Mouse (Mus musculus) neural tube, embryonic 14.5 days (tissue): ENCODE data around the gene Ptgs2. TPM values are rescaled to one million over a fixed set of nuclear protein-coding genes. Genes with fewer than 3 reads are reported as not detected.
A peak's percentile ranks its signal among the peaks of the same experiment; 100 is the strongest.

Source experiments
- ATAC-seq: fragments of 200-750 bp; cut with Nextera tagmentation; 2 replicates; pipeline ENCODE4 v1.8.0; 2017; ENCODE audit warnings: low read depth, mild to moderate bottlenecking, moderate TSS enrichment, moderate library complexity
- H3K27ac ChIP-seq: fragments of 300-500 bp; sonication (generic); 2 replicates; pipeline ENCODE4 v1.5.1; 2014; ENCODE audit warnings: low read depth, mild to moderate bottlenecking, control low read depth, low read length, moderate library complexity, mixed read lengths
- H3K27me3 ChIP-seq: fragments of 300-500 bp; sonication (generic); 2 replicates; pipeline ENCODE4 v1.6.1; 2014; ENCODE audit warnings: low read length; ENCODE audit not compliant: control insufficient read depth, insufficient read depth
- H3K36me3 ChIP-seq: fragments of 300-500 bp; sonication (generic); 2 replicates; pipeline ENCODE4 v1.6.1; 2014; ENCODE audit warnings: low read length, mixed read lengths; ENCODE audit not compliant: control insufficient read depth, insufficient read depth
- H3K4me1 ChIP-seq: fragments of 300-500 bp; sonication (generic); 2 replicates; pipeline ENCODE4 v1.6.1; 2014; ENCODE audit warnings: low read length; ENCODE audit not compliant: control insufficient read depth, insufficient read depth
- H3K4me2 ChIP-seq: fragments of 300-500 bp; sonication (generic); 2 replicates; pipeline ENCODE4 v1.6.1; 2014; ENCODE audit warnings: mild to moderate bottlenecking, low read depth, low read length, control low read depth
- H3K4me3 ChIP-seq: fragments of 300-500 bp; sonication (generic); 2 replicates; pipeline ENCODE4 v1.5.1; 2014; ENCODE audit warnings: low read depth, low read length, control low read depth, mixed read lengths
- H3K9ac ChIP-seq: fragments of 300-500 bp; sonication (generic); replicated peaks from 2 replicates; pipeline ENCODE4 v1.6.1; 2014; ENCODE audit warnings: low read depth, mild to moderate bottlenecking, control low read depth, low read length, mixed read lengths
- H3K9me3 ChIP-seq: fragments of 300-500 bp; sonication (generic); 2 replicates; pipeline ENCODE4 v1.6.1; 2016; ENCODE audit warnings: low read length; ENCODE audit not compliant: control insufficient read depth
- WGBS: fragments of 180-500 bp; shearing (Covaris S2); extraction: QIAGEN DNeasy Blood & Tissue Kit; methylation state at CpG from one replicate; pipeline ENCODE4 v1.1.7; 2014; 5-methylcytosine and 5-hydroxymethylcytosine counted together
- polyA plus RNA-seq: library from polyadenylated mRNA; unstranded; fragments of >200 nt; fragmentation: Nextera tagmentation; extraction: Ambion mirVana; gene quantifications from 2 replicates; pipeline ENCODE4 v1.2.1, GENCODE M21; 2014

Ptgs2 gene
- 0.04 and 0.31 TPM in 2 replicates for polyA plus RNA-seq

DNA sequence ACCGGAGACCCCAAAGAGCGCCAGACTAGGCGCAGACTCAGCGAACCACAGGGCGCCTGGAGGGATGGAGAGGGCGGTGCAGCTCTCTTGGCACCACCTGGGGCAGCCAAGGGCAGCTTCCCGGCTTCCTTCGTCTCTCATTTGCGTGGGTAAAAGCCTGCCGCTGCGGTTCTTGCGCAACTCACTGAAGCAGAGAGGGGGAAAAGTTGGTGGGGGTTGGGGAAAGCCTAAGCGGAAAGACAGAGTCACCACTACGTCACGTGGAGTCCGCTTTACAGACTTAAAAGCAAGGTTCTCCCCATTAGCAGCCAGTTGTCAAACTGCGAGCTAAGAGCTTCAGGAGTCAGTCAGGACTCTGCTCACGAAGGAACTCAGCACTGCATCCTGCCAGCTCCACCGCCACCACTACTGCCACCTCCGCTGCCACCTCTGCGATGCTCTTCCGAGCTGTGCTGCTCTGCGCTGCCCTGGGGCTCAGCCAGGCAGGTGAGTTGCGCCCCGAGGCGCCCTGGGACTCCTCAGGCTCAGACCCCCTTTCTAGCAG is at the start of gene Ptgs2:
Gene Ptgs2 (plus strand): TSS at position 242 of the 544 bp plus-strand sequence.
- Histone ChIP-seq H3K27me3 (no peaks in the 10 kb centered on the region), H3K36me3 (no peaks in the 10 kb centered on the region), H3K4me3 (peak within 1 kb of the TSS; percentile 43), H3K9me3 (no peaks in the 10 kb centered on the region), H3K4me1 (no peaks in the 10 kb centered on the region), H3K27ac (no peak within 1 kb of the TSS), H3K9ac (peak within 1 kb of the TSS; percentile 30), H3K4me2 (peak within 1 kb of the TSS; percentile 96)
- ATAC-seq, result peak; percentile 95
- WGBS, result 1% methylated on average over 26 of the region's 26 CpGs

DNA sequence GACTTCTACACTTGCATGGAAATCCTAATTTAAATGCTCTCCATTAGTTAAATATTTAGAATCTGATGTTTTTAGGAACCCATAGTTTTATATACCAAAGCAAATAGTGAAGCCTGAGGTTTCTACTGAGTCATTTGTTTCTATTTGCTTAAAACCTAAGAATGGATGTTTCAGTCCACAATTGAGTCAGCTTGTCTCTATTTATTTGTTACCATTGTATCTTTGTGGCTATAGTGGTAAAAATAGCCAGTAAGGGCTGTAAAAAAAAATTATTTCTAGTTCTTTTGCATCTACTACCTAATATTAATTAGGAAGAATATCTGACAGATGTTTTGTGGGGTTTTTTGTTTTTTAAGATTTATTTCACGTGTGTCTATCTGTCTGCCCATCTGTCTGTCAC is 49.6 kb upstream of the Ptgs2 start:
- no peak overlapping the region for H3K4me2 ChIP-seq
- no peaks in the 10 kb centered on the region for H3K36me3 ChIP-seq
- no peaks in the 10 kb centered on the region for H3K9me3 ChIP-seq
- no peak overlapping the region for H3K27ac ChIP-seq
- ATAC-seq, result no peak
- no peak overlapping the region for H3K9ac ChIP-seq
- H3K27me3 ChIP-seq, result no peaks in the 10 kb centered on the region
- H3K4me3 ChIP-seq, result no peak overlapping the region
- 85% methylated on average over 1 of the region's 1 CpGs for WGBS
- no peaks in the 10 kb centered on the region for H3K4me1 ChIP-seq

DNA sequence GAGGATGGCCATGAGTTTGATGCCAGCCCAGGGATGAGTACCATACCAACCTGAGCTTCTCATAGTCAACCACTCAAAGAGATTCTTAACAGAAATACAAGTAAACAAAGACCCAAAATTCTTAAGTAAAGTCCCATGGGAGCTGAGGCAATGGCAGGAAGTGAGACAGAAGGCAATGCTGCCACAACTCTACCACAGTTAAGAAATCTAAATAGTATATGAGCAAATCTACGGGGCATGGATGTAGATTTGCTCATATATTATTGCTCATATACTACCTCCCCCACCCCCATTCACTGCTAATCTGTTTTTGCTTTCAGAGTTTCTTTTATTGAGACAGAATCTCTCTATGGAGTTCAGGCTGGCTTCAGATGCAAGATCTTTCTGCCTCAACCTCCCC is 34.1 kb upstream of the Ptgs2 start:
- no peaks in the 10 kb centered on the region for H3K27me3 ChIP-seq
- no peak for ATAC-seq

DNA sequence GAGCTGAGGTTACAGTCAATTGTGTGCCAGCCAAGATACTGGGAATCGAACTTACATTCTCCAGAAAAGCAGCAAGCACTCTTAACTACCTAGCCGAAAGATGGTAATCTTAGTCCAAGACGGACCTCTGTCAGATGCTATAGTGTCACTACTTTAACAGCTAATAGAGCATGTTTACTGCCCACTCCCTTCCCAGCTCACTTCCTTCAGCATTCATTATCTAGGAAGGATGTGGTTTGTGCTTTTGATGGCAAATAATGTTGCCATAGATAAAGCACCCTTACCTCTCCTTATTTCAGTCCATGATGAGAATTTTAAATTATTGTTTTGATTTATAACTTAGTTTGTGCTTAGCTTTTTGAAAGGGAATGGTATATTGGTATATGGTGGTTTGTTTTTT is 27.0 kb upstream of the Ptgs2 start:
- H3K27ac ChIP-seq, result no peak overlapping the region
- H3K9me3 ChIP-seq, result no peaks in the 10 kb centered on the region
- H3K4me1 ChIP-seq, result no peaks in the 10 kb centered on the region
- H3K4me2 ChIP-seq, result no peak overlapping the region
- WGBS, result 84% methylated on average over 3 of the region's 3 CpGs
- no peak for ATAC-seq
- H3K36me3 ChIP-seq, result no peaks in the 10 kb centered on the region
- no peak overlapping the region for H3K9ac ChIP-seq
- H3K27me3 ChIP-seq, result no peaks in the 10 kb centered on the region
- H3K4me3 ChIP-seq, result no peak overlapping the region

More for the DNA sequence above, 34.1 kb upstream of the Ptgs2 start:
- H3K4me2 ChIP-seq, result no peak overlapping the region
- 97% methylated on average over 1 of the region's 1 CpGs for WGBS
- H3K36me3 ChIP-seq, result no peaks in the 10 kb centered on the region
- H3K4me3 ChIP-seq, result no peak overlapping the region
- H3K9ac ChIP-seq, result no peak overlapping the region
- no peak overlapping the region for H3K27ac ChIP-seq
- no peaks in the 10 kb centered on the region for H3K4me1 ChIP-seq
- H3K9me3 ChIP-seq, result no peaks in the 10 kb centered on the region

DNA sequence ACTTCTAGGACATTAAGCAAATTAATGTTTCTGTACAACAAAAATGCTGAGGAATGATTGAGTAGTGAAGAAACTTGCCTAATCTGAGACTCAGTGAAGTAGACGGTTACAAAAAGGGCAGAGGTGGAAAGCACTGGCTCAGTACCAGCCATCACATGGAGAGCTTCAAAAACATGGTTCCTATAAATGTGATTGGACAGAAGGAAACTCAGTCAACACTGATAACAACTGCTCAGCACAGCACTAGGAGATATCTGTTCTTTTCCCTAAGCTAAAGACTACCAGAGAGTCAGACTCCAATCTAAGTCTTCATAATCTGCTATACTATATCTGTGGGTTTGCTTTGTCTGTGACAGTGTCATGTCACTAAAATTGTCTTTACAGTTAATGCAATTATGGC is 25.2 kb upstream of the Ptgs2 start:
- no peak overlapping the region for H3K9ac ChIP-seq
- H3K27ac ChIP-seq, result no peak overlapping the region
- 62% methylated on average over 1 of the region's 1 CpGs for WGBS
- H3K4me3 ChIP-seq, result no peak overlapping the region
- no peak overlapping the region for H3K4me2 ChIP-seq
- H3K27me3 ChIP-seq, result no peaks in the 10 kb centered on the region
- no peaks in the 10 kb centered on the region for H3K9me3 ChIP-seq
- ATAC-seq, result no peak
- no peaks in the 10 kb centered on the region for H3K36me3 ChIP-seq
- no peaks in the 10 kb centered on the region for H3K4me1 ChIP-seq

DNA sequence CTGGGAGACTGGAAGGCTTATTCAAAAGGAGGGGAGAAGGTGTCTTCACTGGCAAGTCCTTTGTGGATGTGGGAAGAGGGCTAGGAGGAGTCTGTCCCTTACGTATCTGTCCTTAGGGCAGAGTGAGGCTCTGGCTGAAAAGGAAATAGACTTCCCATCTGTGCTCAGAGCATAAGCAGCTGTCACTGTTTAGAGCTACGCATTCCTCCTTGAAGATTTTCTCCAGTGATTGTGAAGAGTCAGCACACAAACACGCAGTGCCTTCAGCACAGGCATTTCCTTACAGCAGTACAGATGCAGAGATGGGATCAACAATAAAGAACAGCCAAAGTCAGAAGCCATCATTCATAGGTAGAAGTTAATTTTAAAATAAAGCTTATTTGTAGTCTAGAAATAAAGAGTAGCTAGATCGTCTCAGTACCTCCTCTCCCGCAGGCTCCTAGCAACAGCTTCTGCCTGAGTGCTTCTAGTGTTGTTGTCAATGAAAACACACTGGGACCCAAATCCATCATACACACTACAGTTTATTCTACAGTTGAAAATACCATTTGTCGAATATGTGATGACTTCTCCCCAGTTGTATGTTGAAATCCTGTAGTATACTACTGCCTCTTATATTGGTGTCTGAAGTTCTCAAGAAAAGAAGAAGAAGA is 10.7 kb upstream of the Ptgs2 start:
- 83% methylated on average over 6 of the region's 6 CpGs for WGBS
- Histone ChIP-seq H3K36me3 (no peaks in the 10 kb centered on the region), H3K9ac (no peak overlapping the region), H3K27me3 (no peaks in the 10 kb centered on the region), H3K4me2 (no peak overlapping the region), H3K4me3 (no peak overlapping the region), H3K27ac (no peak overlapping the region), H3K4me1 (no peaks in the 10 kb centered on the region), H3K9me3 (no peaks in the 10 kb centered on the region)
- ATAC-seq, result no peak

DNA sequence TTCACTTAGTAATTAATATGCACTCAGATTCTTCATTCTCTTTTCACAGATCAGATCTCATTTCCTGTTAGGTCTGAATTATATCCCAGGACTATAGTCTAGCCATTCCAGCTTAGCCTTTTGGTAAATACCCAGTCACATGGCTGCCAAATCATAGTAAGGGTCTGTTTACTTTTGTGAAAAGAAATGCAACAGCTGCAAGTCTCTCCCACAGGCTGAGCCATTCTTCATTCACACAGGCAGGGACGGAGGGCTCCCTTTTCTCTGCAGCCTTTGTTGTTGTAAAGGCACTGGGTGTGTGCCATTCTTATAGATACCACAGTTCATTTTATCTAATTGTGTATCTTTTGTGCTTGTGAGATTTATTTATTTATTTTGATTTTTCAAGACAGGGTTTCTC is 9.6 kb upstream of the Ptgs2 start:
- Histone ChIP-seq H3K9me3 (no peaks in the 10 kb centered on the region), H3K27me3 (no peaks in the 10 kb centered on the region), H3K4me3 (no peak overlapping the region), H3K4me1 (no peaks in the 10 kb centered on the region), H3K36me3 (no peaks in the 10 kb centered on the region), H3K9ac (no peak overlapping the region), H3K27ac (no peak overlapping the region), H3K4me2 (no peak overlapping the region)
- ATAC-seq, result no peak
- 22% methylated on average over 1 of the region's 1 CpGs for WGBS

DNA sequence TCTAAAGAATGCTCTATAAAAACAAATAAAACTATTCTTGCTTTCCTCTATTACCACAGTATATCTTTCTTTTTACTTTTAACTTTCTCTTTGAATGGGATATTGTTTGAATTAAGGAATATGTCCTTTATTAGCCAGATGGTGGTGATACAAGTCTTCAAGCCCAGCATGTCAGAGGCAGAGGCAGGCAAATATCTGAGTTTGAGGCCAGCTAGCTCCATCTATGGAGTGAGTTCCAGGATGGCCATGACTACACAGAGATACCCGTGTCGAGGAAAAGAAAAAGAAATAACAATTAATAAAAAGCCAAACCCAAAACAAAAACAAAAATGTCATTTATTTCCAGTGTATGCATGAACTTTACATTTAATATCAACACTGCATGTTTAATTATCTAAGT is 2.8 kb upstream of the Ptgs2 start:
- no peak for ATAC-seq
- 87% methylated on average over 2 of the region's 2 CpGs for WGBS
- Histone ChIP-seq H3K27me3 (no peaks in the 10 kb centered on the region), H3K9me3 (no peaks in the 10 kb centered on the region), H3K4me3 (no peak overlapping the region), H3K4me1 (no peaks in the 10 kb centered on the region), H3K4me2 (no peak overlapping the region), H3K36me3 (no peaks in the 10 kb centered on the region), H3K9ac (no peak overlapping the region), H3K27ac (no peak overlapping the region)

DNA sequence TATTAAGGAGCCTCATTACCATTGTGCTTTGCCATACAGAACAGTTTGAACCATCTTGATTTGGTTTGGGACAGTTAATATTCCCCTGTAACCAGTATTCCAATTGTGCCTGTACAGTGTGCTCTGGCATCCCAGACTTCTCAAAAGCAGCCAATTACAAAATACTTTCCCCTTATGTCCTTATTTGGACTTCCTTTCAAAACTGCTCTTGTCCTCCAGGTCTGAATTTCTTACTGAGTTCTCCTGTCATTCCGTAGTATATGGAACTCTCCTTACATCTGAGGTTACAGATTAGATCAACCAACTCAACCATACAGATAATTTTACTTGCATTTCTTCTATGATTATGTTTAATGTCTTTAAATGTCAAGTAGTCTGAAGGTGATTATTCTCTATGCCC is 2.1 kb upstream of the Ptgs2 start:
- Histone ChIP-seq H3K9me3 (no peaks in the 10 kb centered on the region), H3K4me2 (no peak overlapping the region), H3K4me3 (no peak overlapping the region), H3K36me3 (no peaks in the 10 kb centered on the region), H3K27ac (no peak overlapping the region), H3K27me3 (no peaks in the 10 kb centered on the region), H3K9ac (no peak overlapping the region), H3K4me1 (no peaks in the 10 kb centered on the region)
- ATAC-seq, result no peak
- WGBS, result 78% methylated on average over 1 of the region's 1 CpGs
